Mouse (Mus musculus) liver, adult 2 months (tissue): ENCODE measurements around the gene Sun1.

Experiments used
- CTCF ChIP-seq: fragments of 200-500 bp; IDR thresholded peaks from 2 replicates; pipeline ENCODE4 v1.5.1; 2011; ENCODE audit warnings: low read depth, low read length, control low read depth
- POLR2A ChIP-seq: fragments of 200-500 bp; IDR thresholded peaks from 2 replicates; pipeline ENCODE4 v1.6.1; 2011; ENCODE audit warnings: low read length, control low read depth; ENCODE audit not compliant: insufficient read depth; ENCODE audit errors: extremely low read depth

DNA sequence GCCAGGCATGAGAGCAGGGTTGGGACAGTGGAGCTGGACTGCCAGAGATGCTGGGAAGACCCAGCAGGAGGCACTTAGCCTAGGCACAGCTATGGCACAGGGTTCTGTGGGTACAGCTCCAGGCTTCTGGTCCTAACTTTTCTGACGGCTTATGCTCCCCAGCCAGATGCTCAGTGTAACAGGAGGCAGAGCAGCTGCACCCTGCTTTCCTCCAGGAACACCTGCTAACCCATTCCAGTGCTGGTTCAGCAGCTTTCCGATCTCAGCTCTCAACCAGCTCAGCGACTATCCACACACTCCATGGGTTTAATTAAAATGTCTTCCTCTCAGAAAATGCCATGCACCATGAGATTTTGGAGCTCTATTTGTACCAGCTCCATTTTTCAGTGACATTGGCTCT lies 16.3 kb downstream of the Sun1 start:
- TF ChIP-seq CTCF (no peak), POLR2A (no peak)
